Mouse (Mus musculus) left cerebral cortex, postnatal 4 days (tissue): ENCODE measurements around the gene Golt1b. TPM values are rescaled to one million over a fixed set of nuclear protein-coding genes. Genes with fewer than 3 reads are reported as not detected.
A peak's percentile ranks its signal among the peaks of the same experiment; 100 is the strongest.

Source experiments
- DNase-seq: peaks from one replicate; pipeline ENCODE4 v3.0.0-alpha.2; 2022
- intact Hi-C: fragments of 180-260 bp; cut with DNase I; formaldehyde crosslinking; loops from one replicate; pipeline ENCODE4 v1.15.1; 2025
- total RNA-seq, 2 experiments: library from RNA; stranded (reverse); gene quantifications; 2 replicates each; pipeline ENCODE4 v1.2.3; 2021

The Golt1b gene
- total RNA-seq, 2 experiments from 2014 or later: 34.4 to 35.8 TPM

GRCm38 (mm10) chr6:142381615-142382014, 5.4 kb upstream of the Golt1b start:
- no peak for DNase-seq
- intact Hi-C loops: no loop called here

- no peak for DNase-seq
- intact Hi-C loops: no loop called here
Observed at GRCm38 (mm10) chr6:142384521-142384920, 2.5 kb upstream of the Golt1b start.

- no peak for DNase-seq
- intact Hi-C loops: loop anchor here (5.0 kb wide), 1 partner anchor 121 kb away; the partner anchor contains the start of gene Ldhb
Observed at GRCm38 (mm10) chr6:142386285-142387010, 573 bp upstream of the Golt1b start.

GRCm38 (mm10) chr6:142387755-142388271, 792 bp downstream of the Golt1b start:
- intact Hi-C loops: loop anchor here (5.0 kb wide), 1 partner anchor 119 kb away; the partner anchor contains the start of gene Ldhb
- DNase-seq: no peak

- DNase-seq: no peak
- intact Hi-C loops: loop anchor here (5.0 kb wide), 1 partner anchor 118 kb away; the partner anchor contains the start of gene Ldhb
Observed at GRCm38 (mm10) chr6:142389101-142389500, 2.1 kb downstream of the Golt1b start.

- DNase-seq: no peak
- intact Hi-C loops: no loop called here
Observed at GRCm38 (mm10) chr6:142392312-142392711, 5.3 kb downstream of the Golt1b start.

- intact Hi-C loops: no loop called here
- DNase-seq: peak; percentile 38
Observed at GRCm38 (mm10) chr6:142394669-142395068, 7.6 kb downstream of the Golt1b start.

GRCm38 (mm10) chr6:142395756-142396155, 8.7 kb downstream of the Golt1b start:
- DNase-seq: no peak
- intact Hi-C loops: no loop called here

- DNase-seq: peak; percentile 29
- intact Hi-C loops: no loop called here
Observed at GRCm38 (mm10) chr6:142411140-142411539, 24.1 kb downstream of the Golt1b start.

GRCm38 (mm10) chr6:142412906-142413491, 26.0 kb downstream of the Golt1b start, which contains the start of gene Spx:
Gene Spx (plus strand): TSS chr6:142413441.
- no peak for DNase-seq
- intact Hi-C loops: no loop called here

- no peak for DNase-seq
- intact Hi-C loops: no loop called here
Observed at GRCm38 (mm10) chr6:142413845-142414244, 26.8 kb downstream of the Golt1b start.

- intact Hi-C loops: no loop called here
- DNase-seq: no peak
Observed at GRCm38 (mm10) chr6:142414597-142414996, 27.6 kb downstream of the Golt1b start.

GRCm38 (mm10) chr6:142424976-142425375, 38.0 kb downstream of the Golt1b start:
- intact Hi-C loops: no loop called here
- DNase-seq: no peak

GRCm38 (mm10) chr6:142429072-142429471, 42.1 kb downstream of the Golt1b start:
- intact Hi-C loops: no loop called here
- DNase-seq: no peak

- DNase-seq: no peak
- intact Hi-C loops: no loop called here
Observed at GRCm38 (mm10) chr6:142451381-142451780, 64.4 kb downstream of the Golt1b start.

GRCm38 (mm10) chr6:142453311-142453710, 66.3 kb downstream of the Golt1b start:
- DNase-seq: no peak
- intact Hi-C loops: no loop called here

Other genes with a start within 250 kb of the Golt1b start
- gene Slco1a6, start 178.7 kb upstream of the Golt1b start, total RNA-seq: 1 to 10 TPM; 2.1 to 4.9 TPM
- gene Iapp, start 88.8 kb upstream of the Golt1b start, total RNA-seq: not detected
- gene Slco1a5, start 64.2 kb upstream of the Golt1b start, total RNA-seq: under 1 TPM; 0.14 to 0.16 TPM
- 10 to 100 TPM; 17.1 to 18.9 TPM for gene Pyroxd1, start 41.6 kb upstream of the Golt1b start, total RNA-seq
- 10 to 100 TPM; 24.8 to 36.5 TPM for gene Recql, start 134 bp upstream of the Golt1b start, total RNA-seq
- 1 to 10 TPM in 1 of 2 experiments, under 1 TPM in 1; 0.94 to 2.3 TPM for gene Spx, start 26.2 kb downstream of the Golt1b start, total RNA-seq
- not detected for gene Gys2, start 85.9 kb downstream of the Golt1b start, total RNA-seq
- 100 to 1,000 TPM; 205 to 218 TPM for gene Ldhb, start 120.7 kb downstream of the Golt1b start, total RNA-seq
- 1 to 10 TPM; 4.2 to 4.4 TPM for gene Kcnj8, start 184.4 kb downstream of the Golt1b start, total RNA-seq